ENCODE assay signal across 13 mouse cellular contexts in the genomic region with DNA sequence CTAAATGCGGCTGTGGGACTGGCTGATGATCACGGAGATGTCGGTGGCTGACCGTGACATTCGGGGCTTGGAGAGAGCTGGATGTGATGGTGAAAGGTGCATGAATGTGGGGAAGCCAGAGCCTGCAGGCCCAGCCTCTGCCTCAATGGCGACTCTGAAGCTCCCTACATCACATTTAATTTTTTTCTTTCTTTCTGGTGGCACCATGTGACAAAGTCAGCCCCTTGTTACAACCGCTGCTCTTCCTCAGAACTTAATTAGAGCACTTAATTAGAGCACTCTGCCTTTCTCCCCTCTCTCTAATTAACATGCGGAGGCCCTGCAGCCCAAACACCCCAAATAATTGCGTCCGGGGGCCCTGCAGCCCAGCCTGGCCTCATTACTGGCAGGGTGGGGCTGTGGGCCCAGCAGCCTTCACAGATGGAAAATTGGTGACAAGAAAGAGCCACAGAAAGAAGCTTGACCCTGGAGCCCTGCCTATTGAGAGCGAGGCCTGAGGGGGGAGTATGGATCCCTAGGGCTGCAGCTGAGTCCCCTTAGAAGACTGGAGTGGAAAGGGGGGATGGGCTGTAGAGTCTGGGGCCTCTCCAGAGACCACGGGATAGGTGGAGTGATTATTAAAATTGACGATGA.
DNase-seq lines count a peak whose midpoint lies in the region; ATAC-seq lines count a peak whose summit lies in the region.
"Had no signal": no experiment of that assay in that cellular context is flagged by ENCODE, and none has a peak within 500 bp of the region (broad histone marks: within the 10 kb centered on the region; RNA-seq: fewer than 3 reads in every experiment).

No protein-coding gene starts in this region.

- H3K4me2 ChIP-seq in embryonic facial prominence, embryonic 14.5 days (ENCODE audit: low read depth, low read length): no peak overlapping the region
- 0 out of 2 replicates have a peak overlapping the region, but pooled peaks have one; percentile 11 for H3K4me2 ChIP-seq in hindbrain, embryonic 12.5 days (replicated peaks)
- H3K4me2 ChIP-seq in midbrain, embryonic 12.5 days (replicated peaks): no peak overlapping the region

- intact Hi-C loops in heart, postnatal 10 days (cut with DNase I): no loop called here

- WGBS in embryonic facial prominence, embryonic 14.5 days: 64% methylated on average over 13 of the region's 13 CpGs
- 34% methylated on average over 13 of the region's 13 CpGs for WGBS in hindbrain, embryonic 12.5 days
- WGBS in midbrain, embryonic 12.5 days: 54% methylated on average over 13 of the region's 13 CpGs

- no peak overlapping the region for H3K4me3 ChIP-seq in embryonic facial prominence, embryonic 14.5 days (ENCODE audit: low read depth, low read length)
- no peak overlapping the region for H3K4me3 ChIP-seq in hindbrain, embryonic 12.5 days
- no peak overlapping the region for H3K4me3 ChIP-seq in midbrain, embryonic 12.5 days
- H3K4me3 ChIP-seq: heart, adult 2 months had no signal

- H3K27ac ChIP-seq in embryonic facial prominence, embryonic 14.5 days (replicated peaks; ENCODE audit: low read depth, low read length): no peak overlapping the region; the same call in 1 of the 2 replicates
- peak overlapping the region; percentile 75 for H3K27ac ChIP-seq in hindbrain, embryonic 12.5 days
- peak overlapping the region; percentile 79 for H3K27ac ChIP-seq in midbrain, embryonic 12.5 days (replicated peaks)
- H3K27ac ChIP-seq: heart, adult 2 months had no signal

- H3K27me3 ChIP-seq in embryonic facial prominence, embryonic 14.5 days (replicated peaks; ENCODE audit: control insufficient read depth, insufficient read depth, low read length): no peaks in the 10 kb centered on the region
- no peaks in the 10 kb centered on the region for H3K27me3 ChIP-seq in hindbrain, embryonic 12.5 days
- H3K27me3 ChIP-seq in midbrain, embryonic 12.5 days: no peaks in the 10 kb centered on the region

- no peak overlapping the region for H3K9ac ChIP-seq in embryonic facial prominence, embryonic 14.5 days (ENCODE audit: low read depth, low read length)
- H3K9ac ChIP-seq in hindbrain, embryonic 12.5 days: no peak overlapping the region
- H3K9ac ChIP-seq in midbrain, embryonic 12.5 days (replicated peaks): no peak overlapping the region

- H3K36me3 ChIP-seq in embryonic facial prominence, embryonic 14.5 days (ENCODE audit: control insufficient read depth, insufficient read depth, low read length): peaks cover 21% of the 10 kb centered on the region
- peaks cover 33% of the 10 kb centered on the region for H3K36me3 ChIP-seq in hindbrain, embryonic 12.5 days
- H3K36me3 ChIP-seq in midbrain, embryonic 12.5 days: peaks cover 34% of the 10 kb centered on the region

- 0 out of 2 replicates have a peak, but pooled peaks cover 6% of the 10 kb centered on the region for H3K9me3 ChIP-seq in embryonic facial prominence, embryonic 14.5 days (ENCODE audit: control insufficient read depth, low read length)
- H3K9me3 ChIP-seq in hindbrain, embryonic 12.5 days (replicated peaks): peaks cover 7% of the 10 kb centered on the region
- H3K9me3 ChIP-seq in midbrain, embryonic 12.5 days: 0 out of 2 replicates have a peak, but pooled peaks cover 3% of the 10 kb centered on the region

- peak; percentile 63 for ATAC-seq in embryonic facial prominence, embryonic 14.5 days (ENCODE audit: low read depth)
- ATAC-seq in hindbrain, embryonic 12.5 days (ENCODE audit: low FRiP score): peak; percentile 72
- ATAC-seq in midbrain, embryonic 12.5 days (ENCODE audit: low FRiP score, low read depth): peak; percentile 72

- H3K4me1 ChIP-seq in embryonic facial prominence, embryonic 14.5 days (ENCODE audit: control insufficient read depth, insufficient read depth, low read length): peaks cover 14% of the 10 kb centered on the region
- peaks cover 65% of the 10 kb centered on the region for H3K4me1 ChIP-seq in hindbrain, embryonic 12.5 days
- peaks cover 65% of the 10 kb centered on the region for H3K4me1 ChIP-seq in midbrain, embryonic 12.5 days

- DNase-seq in Muller cell, postnatal 12 days (ENCODE audit: inconsistent ontology term): peak; percentile 93
- peak; percentile 65 for DNase-seq in embryonic facial prominence, embryonic 14.5 days (ENCODE audit: low spot score)
- DNase-seq in lung, adult 18-20 months: no peak
- no peak for DNase-seq in heart, postnatal 10 days
- no peak for DNase-seq in gastrocnemius, adult 8-10 months (ENCODE audit: low spot score in 2 of 2)
- DNase-seq in lung, postnatal 25 days (ENCODE audit: low spot score): no peak
- DNase-seq: cerebellum, adult 8-10 months; heart, adult 2 months; heart, postnatal 4 days; kidney, adult 8-10 months; thymus, postnatal 36 days had no signal

Comparison
In these comparisons a context has a peak if more than half of its experiments do, and no peak if none do; other contexts are left out.
1. DNase-seq: peak in Muller cell, postnatal 12 days (single experiment) and embryonic facial prominence, embryonic 14.5 days (single experiment); none in lung, adult 18-20 months (0 of 2), heart, postnatal 10 days (0 of 2), gastrocnemius, adult 8-10 months (0 of 2) and lung, postnatal 25 days (single experiment).
2. Peak in every context shown above with its lines, with median percentiles within 50 percentile points of each other: ATAC-seq.